Mouse (Mus musculus): Measurements from ENCODE around the gene Tpm4.

DNA sequence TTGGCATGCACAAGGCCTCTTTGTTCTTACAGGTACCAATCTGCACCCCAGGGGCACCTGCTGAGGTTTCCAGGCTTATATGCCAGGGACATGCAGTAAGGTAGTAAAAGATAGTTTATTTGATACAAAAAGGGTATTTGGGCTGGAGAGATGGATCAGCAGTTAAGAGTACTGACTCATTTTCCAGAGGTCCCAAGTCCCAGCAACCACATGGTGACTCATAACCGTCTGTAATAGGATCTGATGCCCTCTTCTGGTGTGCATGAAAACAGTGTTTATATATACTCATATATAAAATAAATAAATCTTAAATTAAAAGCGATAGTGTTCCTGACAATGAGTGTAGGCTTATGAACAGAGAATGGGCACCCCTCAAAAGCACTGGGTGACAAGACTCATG, 23.3 kb downstream of the Tpm4 start:
- no peak for TF ChIP-seq CTCF (IDR thresholded peaks at IDR 0.05; ENCODE audit: borderline replicate concordance, extremely low read depth, insufficient read depth, insufficient read length)
- no peak for TF ChIP-seq POLR2A (IDR thresholded peaks at IDR 0.05; ENCODE audit: borderline replicate concordance, extremely low read depth, insufficient read depth, insufficient read length, poor library complexity, severe bottlenecking)
